Mouse (Mus musculus) midbrain, embryonic 15.5 days (tissue): ENCODE measurements at regions not wholly inside any gene's neighbourhood (a gene's known extent, or its start where the extent isn't known, plus 50 kb on each side); places are given as distances from the start of the nearest gene placed in this dataset.

ENCODE experiments used
- ATAC-seq: fragments of 200-750 bp; cut with Nextera tagmentation; replicated peaks from 2 replicates; pipeline ENCODE4 v1.8.0; 2017; ENCODE audit warnings: moderate TSS enrichment
- H3K27ac ChIP-seq: fragments of 300-500 bp; sonication (generic); 2 replicates; pipeline ENCODE4 v1.5.1; 2015; ENCODE audit warnings: mild to moderate bottlenecking, inconsistent platforms
- H3K27me3 ChIP-seq: fragments of 300-500 bp; sonication (generic); replicated peaks from 2 replicates; pipeline ENCODE4 v1.6.1; 2015; ENCODE audit warnings: inconsistent platforms
- H3K36me3 ChIP-seq: fragments of 300-500 bp; sonication (generic); replicated peaks from 2 replicates; pipeline ENCODE4 v1.6.1; 2015; ENCODE audit warnings: inconsistent platforms
- H3K4me1 ChIP-seq: fragments of 300-500 bp; sonication (generic); 2 replicates; pipeline ENCODE4 v1.6.1; 2015; ENCODE audit warnings: inconsistent platforms
- H3K4me2 ChIP-seq: fragments of 300-500 bp; sonication (generic); 2 replicates; pipeline ENCODE4 v1.6.1; 2015; ENCODE audit warnings: inconsistent platforms, mild to moderate bottlenecking, moderate library complexity
- H3K4me3 ChIP-seq: fragments of 300-500 bp; sonication (generic); 2 replicates; pipeline ENCODE4 v1.5.1; 2015; ENCODE audit warnings: mild to moderate bottlenecking, inconsistent platforms
- H3K9ac ChIP-seq: fragments of 300-500 bp; sonication (generic); 2 replicates; pipeline ENCODE4 v1.6.1; 2015; ENCODE audit warnings: mild to moderate bottlenecking, inconsistent platforms
- H3K9me3 ChIP-seq: fragments of 300-500 bp; sonication (generic); 2 replicates; pipeline ENCODE4 v1.6.1; 2016; ENCODE audit warnings: inconsistent platforms
- WGBS: fragments of 180-500 bp; shearing (Covaris S2); methylation state at CpG from one replicate; pipeline ENCODE4 v1.1.7; 2015; ENCODE audit warnings: mixed read lengths; 5-methylcytosine and 5-hydroxymethylcytosine counted together

DNA sequence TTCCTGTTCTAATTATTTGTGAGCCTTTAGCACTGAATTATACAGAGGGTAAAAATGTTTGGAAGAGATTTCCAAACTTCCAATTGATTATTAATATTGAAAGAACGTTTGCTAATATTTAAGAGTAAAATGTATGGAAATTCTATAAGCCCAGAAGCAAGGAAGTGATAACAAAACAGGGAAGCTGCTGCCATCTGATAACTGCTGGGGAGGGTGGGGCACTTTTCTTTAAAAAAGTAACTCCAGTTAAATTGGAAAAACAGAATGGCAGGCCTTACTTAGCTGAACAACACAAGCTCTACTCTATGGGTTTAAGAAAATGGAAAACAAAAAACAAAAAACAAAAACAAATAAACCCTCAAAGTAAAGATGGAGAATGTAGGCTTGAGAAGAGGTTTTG, 1327.7 kb downstream of the Hace1 start:
- Histone ChIP-seq H3K27me3 (no peaks in the 10 kb centered on the region), H3K4me3 (no peak overlapping the region), H3K4me1 (no peaks in the 10 kb centered on the region), H3K27ac (no peak overlapping the region), H3K36me3 (no peaks in the 10 kb centered on the region), H3K9me3 (no peaks in the 10 kb centered on the region), H3K9ac (no peak overlapping the region), H3K4me2 (no peak overlapping the region)
- 63% methylated on average over 1 of the region's 1 CpGs for WGBS
- ATAC-seq: no peak

DNA sequence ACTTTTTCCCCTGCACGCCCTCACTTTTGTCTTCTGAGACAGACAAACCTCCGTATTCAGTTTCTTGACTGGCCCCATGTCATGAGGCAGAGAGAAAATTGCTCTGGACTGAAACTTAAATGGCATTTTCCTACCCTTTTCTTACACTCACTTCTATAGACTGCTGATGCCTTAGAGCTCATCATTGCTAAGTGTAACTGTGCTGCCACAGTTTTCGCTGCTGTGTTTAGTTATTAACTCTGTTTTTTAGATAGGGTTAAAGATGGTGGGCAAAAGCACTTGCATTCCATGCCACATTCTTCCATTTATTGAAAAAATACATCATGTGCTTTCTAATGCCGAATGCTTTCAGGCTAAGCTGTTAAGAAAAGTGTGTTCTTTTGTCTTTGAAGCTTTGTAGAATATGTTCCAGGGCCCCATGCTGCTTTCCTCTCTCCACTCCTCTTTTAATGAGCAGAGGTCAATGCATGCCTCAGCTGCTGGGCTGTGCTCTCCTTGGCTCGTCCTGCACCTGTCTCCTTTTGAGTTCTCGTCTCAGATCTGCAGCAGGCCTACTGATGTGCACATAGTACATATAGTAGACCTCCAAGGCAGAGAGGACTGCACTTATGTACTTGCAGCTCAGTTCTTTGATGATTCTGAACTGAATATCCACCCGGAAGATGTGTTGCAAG, 1345.0 kb downstream of the Hace1 start:
- Histone ChIP-seq H3K4me3 (no peak overlapping the region), H3K27me3 (no peaks in the 10 kb centered on the region), H3K27ac (peak overlapping the region; percentile 25; the same call in 1 of the 2 replicates), H3K4me1 (peaks cover 8% of the 10 kb centered on the region; the same call in 1 of the 2 replicates), H3K4me2 (no peak overlapping the region), H3K36me3 (no peaks in the 10 kb centered on the region), H3K9ac (no peak overlapping the region), H3K9me3 (no peaks in the 10 kb centered on the region)
- ATAC-seq: peak; percentile 92
- 20% methylated on average over 7 of the region's 7 CpGs for WGBS

DNA sequence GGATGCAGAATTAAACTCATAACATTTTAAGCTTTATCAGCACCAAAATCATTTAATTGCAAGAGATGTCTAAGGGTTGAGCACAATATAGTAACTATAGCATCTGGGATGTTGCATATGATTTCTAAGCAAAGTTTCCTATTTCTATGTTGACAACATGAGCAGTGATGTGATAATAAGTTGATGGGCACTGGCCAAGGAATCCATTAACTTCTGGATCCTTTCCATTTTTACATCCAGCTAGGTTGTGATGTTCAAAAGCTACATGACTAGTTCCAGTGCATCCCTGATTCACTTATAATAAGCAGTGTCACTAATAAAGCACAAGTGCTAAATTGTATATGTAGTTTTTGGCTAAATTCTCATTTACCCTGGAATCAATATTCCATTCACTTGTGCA, 1356.7 kb downstream of the Hace1 start:
- Histone ChIP-seq H3K9me3 (no peaks in the 10 kb centered on the region), H3K36me3 (no peaks in the 10 kb centered on the region), H3K4me3 (no peak overlapping the region), H3K4me2 (no peak overlapping the region), H3K27me3 (no peaks in the 10 kb centered on the region), H3K27ac (no peak overlapping the region), H3K4me1 (no peaks in the 10 kb centered on the region), H3K9ac (no peak overlapping the region)
- no peak for ATAC-seq

DNA sequence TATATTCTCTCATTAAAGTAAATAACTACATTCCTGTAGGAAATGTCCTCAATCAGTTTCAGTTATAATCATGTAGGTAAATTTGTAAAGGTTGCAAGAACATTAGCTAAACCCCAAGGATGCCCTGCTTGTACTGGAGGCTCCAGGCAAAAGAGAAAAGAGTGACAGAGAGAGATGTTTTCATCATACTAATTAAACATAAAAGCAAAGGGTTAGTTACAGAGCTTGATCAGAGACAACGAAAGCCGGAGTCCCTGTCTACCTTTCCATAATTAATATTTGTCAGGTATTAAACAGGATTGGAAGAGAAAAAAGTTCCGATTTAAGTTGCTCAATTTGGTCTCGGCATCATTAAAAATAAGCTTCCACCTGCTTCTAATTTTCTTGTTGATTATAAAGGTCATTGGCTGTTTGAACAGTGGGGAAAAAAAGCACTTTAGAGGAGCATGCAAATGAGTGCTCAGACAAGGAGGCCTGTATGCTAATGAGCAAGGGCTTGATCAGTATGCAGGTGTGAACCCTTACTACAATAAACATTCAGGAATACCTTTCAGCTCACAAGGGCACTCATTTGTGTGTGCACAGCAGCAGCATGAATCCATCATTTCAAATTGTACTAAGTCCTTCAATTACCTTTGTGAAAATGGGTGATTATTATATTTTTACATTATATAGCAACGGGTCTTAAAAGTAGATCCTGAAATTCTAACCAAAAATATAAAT, 1358.8 kb downstream of the Hace1 start:
- no peak overlapping the region for H3K9ac ChIP-seq
- H3K36me3 ChIP-seq: no peaks in the 10 kb centered on the region
- H3K4me1 ChIP-seq: no peaks in the 10 kb centered on the region
- H3K4me3 ChIP-seq: no peak overlapping the region
- no peak overlapping the region for H3K27ac ChIP-seq
- no peaks in the 10 kb centered on the region for H3K9me3 ChIP-seq
- WGBS: 48% methylated on average over 5 of the region's 5 CpGs
- no peaks in the 10 kb centered on the region for H3K27me3 ChIP-seq
- peak; percentile 92 for ATAC-seq
- no peak overlapping the region for H3K4me2 ChIP-seq

DNA sequence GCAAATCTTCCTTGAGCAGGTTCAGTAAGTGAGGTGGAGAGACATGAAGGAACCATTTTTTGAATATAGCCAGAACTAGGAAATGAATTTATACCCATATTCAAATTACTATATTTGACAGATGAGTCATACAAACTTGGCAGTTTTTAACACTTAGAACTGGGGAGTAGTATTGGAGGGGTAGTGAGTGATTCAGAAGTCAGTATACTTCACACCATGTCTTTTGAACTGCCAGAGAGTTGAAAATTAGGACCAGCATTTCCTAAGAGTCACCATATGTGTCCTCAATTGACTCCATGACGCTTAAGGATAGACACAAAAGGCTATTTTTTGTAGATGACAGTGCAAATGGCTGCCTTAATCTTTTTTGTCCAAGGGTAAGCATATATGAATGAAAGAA, 1361.7 kb downstream of the Hace1 start:
- Histone ChIP-seq H3K4me3 (no peak overlapping the region), H3K36me3 (no peaks in the 10 kb centered on the region), H3K27me3 (no peaks in the 10 kb centered on the region), H3K4me2 (no peak overlapping the region), H3K9ac (no peak overlapping the region), H3K9me3 (no peaks in the 10 kb centered on the region), H3K27ac (no peak overlapping the region), H3K4me1 (no peaks in the 10 kb centered on the region)
- ATAC-seq: no peak
- whole genome bisulfite sequencing: 54% methylated on average over 1 of the region's 1 CpGs

DNA sequence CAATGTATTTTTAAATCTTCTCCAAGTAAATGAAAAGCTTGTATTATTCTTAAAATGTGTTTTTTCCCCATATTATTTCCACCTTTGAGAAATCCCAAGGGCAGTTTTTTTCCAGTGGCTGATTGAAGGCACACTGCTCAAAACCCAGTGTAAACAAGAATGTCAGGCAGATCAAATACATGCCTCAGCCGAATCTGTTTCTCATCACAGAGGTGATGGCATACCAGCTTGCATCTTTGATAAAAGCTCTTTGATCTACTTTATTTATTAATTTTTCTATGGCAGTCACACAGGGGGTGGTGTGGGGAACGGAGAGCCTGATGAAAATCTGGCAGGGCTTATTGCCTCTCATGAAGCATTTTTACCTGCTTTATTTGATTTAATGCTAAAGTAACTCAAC, 1362.2 kb downstream of the Hace1 start:
- H3K9me3 ChIP-seq: no peaks in the 10 kb centered on the region
- no peak overlapping the region for H3K27ac ChIP-seq
- H3K4me1 ChIP-seq: no peaks in the 10 kb centered on the region
- H3K9ac ChIP-seq: no peak overlapping the region
- ATAC-seq: peak; percentile 62; the same call in 1 of the 2 replicates
- no peak overlapping the region for H3K4me3 ChIP-seq
- H3K36me3 ChIP-seq: no peaks in the 10 kb centered on the region
- H3K4me2 ChIP-seq: no peak overlapping the region
- no peaks in the 10 kb centered on the region for H3K27me3 ChIP-seq
- WGBS: 34% methylated on average over 2 of the region's 2 CpGs

DNA sequence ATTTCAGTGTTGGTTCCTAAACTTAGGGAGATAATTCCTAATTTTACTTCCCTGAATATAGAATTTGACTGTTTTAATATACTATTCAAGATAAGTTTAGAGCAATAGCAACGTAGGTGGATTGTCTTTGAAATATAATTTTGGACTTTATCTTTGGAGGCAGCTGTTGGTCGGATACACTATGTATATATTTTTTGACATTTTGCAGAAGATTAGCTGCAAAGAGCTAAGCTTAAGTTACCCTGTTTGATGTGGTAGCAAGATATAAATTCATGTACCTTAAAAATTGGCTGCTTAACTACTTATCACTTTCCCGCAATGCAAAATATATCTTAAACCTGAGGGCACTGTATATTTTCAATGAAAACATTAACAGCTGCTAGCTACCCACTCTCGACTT, 1375.3 kb downstream of the Hace1 start:
- 84% methylated on average over 4 of the region's 4 CpGs for WGBS

DNA sequence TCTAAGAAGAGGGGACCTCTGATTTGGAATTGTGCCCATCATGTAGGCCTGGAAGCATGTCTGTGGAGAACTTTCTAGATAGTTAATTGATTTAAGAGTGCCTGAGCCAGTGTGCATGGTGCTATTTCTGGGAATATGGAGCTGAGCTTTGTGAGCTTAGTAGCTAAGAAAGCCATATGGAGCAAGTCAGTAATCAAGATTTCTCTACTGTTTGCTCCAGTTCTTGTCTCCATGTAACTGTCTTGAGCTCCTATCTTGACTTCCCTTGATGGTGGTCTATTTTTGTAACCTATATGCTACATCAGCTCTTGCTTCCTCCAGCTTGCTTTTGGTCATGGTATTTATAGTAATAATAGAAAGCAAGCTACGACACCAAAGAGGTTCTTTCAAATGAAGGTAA, 1377.1 kb downstream of the Hace1 start:
- Histone ChIP-seq H3K9me3 (no peaks in the 10 kb centered on the region), H3K4me2 (no peak overlapping the region), H3K9ac (no peak overlapping the region), H3K27me3 (no peaks in the 10 kb centered on the region), H3K36me3 (no peaks in the 10 kb centered on the region), H3K4me3 (no peak overlapping the region), H3K27ac (no peak overlapping the region), H3K4me1 (no peaks in the 10 kb centered on the region)
- no peak for ATAC-seq
- WGBS: 81% methylated on average over 1 of the region's 1 CpGs

More for the DNA sequence above, 1375.3 kb downstream of the Hace1 start:
- H3K4me1 ChIP-seq: no peaks in the 10 kb centered on the region
- no peaks in the 10 kb centered on the region for H3K27me3 ChIP-seq
- no peaks in the 10 kb centered on the region for H3K36me3 ChIP-seq
- H3K9ac ChIP-seq: no peak overlapping the region
- no peak overlapping the region for H3K4me2 ChIP-seq
- no peak for ATAC-seq
- no peak overlapping the region for H3K27ac ChIP-seq
- H3K9me3 ChIP-seq: no peaks in the 10 kb centered on the region
- no peak overlapping the region for H3K4me3 ChIP-seq

DNA sequence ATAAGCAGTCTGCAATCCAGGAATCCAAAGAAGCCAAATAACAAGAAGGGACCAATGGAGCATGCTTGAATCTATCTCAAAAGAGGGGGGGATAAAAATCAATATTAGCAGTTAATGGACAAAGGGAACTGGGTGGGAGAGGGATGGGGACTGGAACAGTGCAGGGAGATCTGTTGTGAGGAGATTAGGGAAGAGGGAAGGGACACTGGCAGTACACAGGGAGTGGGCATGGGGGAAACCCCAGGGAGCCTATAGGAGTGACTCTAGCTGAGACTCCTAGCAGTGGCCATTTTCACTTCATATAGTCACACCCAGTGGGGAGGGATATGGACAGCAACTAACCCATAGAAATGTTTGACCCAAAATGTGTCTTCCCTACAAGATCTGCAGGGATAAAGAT, 1402.8 kb downstream of the Hace1 start:
- no peak overlapping the region for H3K4me3 ChIP-seq
- no peaks in the 10 kb centered on the region for H3K9me3 ChIP-seq
- no peaks in the 10 kb centered on the region for H3K36me3 ChIP-seq
- no peak overlapping the region for H3K4me2 ChIP-seq
- H3K9ac ChIP-seq: no peak overlapping the region
- H3K27me3 ChIP-seq: no peaks in the 10 kb centered on the region
- no peaks in the 10 kb centered on the region for H3K4me1 ChIP-seq
- ATAC-seq: no peak
- H3K27ac ChIP-seq: no peak overlapping the region

DNA sequence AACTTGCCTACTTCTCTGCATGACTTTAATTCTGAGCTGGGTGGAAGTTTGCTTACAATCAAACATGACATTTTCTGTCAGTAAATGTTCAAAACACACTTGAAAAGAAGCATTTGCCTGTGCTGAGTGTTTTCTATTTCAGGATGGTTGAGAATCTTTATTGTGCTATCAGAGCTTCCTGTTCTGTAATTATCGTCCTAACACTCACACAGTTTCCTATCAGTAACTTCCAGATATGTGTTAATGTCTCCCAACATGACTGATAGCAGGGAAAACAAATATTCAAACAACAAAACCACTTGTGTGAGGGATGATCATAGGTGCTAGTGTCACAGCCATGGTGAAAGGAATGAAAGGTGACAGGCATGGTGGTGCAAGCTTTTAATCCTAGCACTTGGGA, 1422.1 kb downstream of the Hace1 start:
- WGBS: 79% methylated on average over 1 of the region's 1 CpGs

DNA sequence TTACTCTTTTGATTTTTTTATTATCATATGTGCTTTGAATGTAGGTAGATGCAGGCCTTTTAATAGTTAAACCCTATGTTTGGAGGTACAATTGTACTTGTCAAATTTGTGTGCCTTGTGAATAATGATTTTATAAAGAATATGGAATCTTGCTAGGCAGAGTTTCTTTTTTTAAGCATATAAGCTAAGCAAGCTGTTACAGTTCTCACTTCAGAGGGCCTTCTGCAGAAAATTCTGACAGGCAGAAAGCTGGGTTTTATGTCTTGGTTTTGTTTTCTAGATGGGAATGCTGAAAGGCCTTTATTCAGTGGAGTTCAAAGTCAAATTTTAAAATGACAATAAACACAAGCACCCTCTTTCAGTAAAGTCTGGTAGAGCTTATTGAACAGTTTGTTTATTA, 1451.1 kb downstream of the Hace1 start:
- Histone ChIP-seq H3K27me3 (no peaks in the 10 kb centered on the region), H3K4me2 (no peak overlapping the region), H3K9ac (no peak overlapping the region), H3K9me3 (no peaks in the 10 kb centered on the region), H3K36me3 (no peaks in the 10 kb centered on the region), H3K27ac (no peak overlapping the region), H3K4me3 (no peak overlapping the region), H3K4me1 (no peaks in the 10 kb centered on the region)
- no peak for ATAC-seq

More for the DNA sequence above, 1422.1 kb downstream of the Hace1 start:
- Histone ChIP-seq H3K4me3 (no peak overlapping the region), H3K9me3 (no peaks in the 10 kb centered on the region), H3K4me2 (no peak overlapping the region), H3K4me1 (no peaks in the 10 kb centered on the region), H3K27me3 (no peaks in the 10 kb centered on the region), H3K36me3 (no peaks in the 10 kb centered on the region), H3K9ac (no peak overlapping the region), H3K27ac (no peak overlapping the region)
- ATAC-seq: no peak

DNA sequence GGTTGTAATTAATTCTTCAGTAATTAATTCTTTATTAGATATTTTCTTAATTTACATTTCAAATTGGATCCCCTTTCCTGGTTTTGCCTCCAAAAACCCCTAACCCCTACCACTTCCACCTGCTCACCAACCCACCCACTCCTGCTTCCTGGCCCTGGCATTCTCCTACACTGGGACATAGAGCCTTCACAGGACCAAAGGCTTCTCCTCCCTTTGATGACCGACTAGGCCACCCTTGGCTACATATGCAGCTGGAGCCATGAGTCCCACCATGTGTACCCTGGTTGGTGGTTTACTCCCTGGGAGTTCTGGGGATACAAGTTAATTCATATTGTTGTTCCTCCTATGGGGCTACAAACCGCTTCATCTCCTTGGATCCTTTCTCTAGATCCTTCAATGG, 1477.0 kb downstream of the Hace1 start:
- ATAC-seq: no peak
- 85% methylated on average over 2 of the region's 2 CpGs for WGBS
- Histone ChIP-seq H3K36me3 (no peaks in the 10 kb centered on the region), H3K4me2 (no peak overlapping the region), H3K9ac (no peak overlapping the region), H3K27ac (no peak overlapping the region), H3K4me1 (no peaks in the 10 kb centered on the region), H3K27me3 (no peaks in the 10 kb centered on the region), H3K4me3 (no peak overlapping the region), H3K9me3 (no peaks in the 10 kb centered on the region)

DNA sequence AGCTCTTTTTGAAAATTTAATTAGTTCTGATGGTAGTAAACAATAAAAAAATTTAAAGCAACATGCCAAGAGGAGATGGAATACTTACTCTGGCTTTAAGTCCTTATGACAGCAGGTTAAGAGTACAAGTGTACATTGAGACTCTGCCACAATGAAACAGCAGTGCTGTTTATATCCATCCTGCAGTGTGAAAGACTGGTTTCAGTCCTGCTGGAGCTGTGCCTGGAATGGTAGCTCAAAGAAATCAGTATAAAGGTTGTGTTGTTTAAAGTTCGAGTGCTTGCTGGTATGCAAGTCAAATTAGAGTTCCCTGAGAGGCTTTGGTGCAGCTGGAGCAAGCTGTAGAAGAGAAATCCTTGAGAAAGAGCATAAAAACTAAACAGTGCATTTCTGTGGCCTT, 1524.9 kb downstream of the Hace1 start:
- Histone ChIP-seq H3K9me3 (no peaks in the 10 kb centered on the region), H3K27me3 (no peaks in the 10 kb centered on the region), H3K4me3 (no peak overlapping the region), H3K9ac (no peak overlapping the region), H3K36me3 (no peaks in the 10 kb centered on the region), H3K27ac (no peak overlapping the region), H3K4me1 (no peaks in the 10 kb centered on the region), H3K4me2 (no peak overlapping the region)
- ATAC-seq: peak; percentile 69; the same call in 1 of the 2 replicates
- WGBS: 23% methylated on average over 1 of the region's 1 CpGs
